Mouse (Mus musculus): ENCODE data around the gene Fgfr2.

- TF ChIP-seq CTCF (IDR thresholded peaks at IDR 0.05; ENCODE audit: low read depth), result no peak
- TF ChIP-seq EP300 (IDR thresholded peaks at IDR 0.05; ENCODE audit: low read depth), result no peak
Observed at GRCm38 (mm10) chr7:130523451-130523850, 2599.7 kb downstream of the Fgfr2 start.

Measured in liver, postnatal 0 days (tissue).